Mouse (Mus musculus) lung, adult 2 months (tissue): ENCODE measurements around the gene Mest. TPM values are rescaled to one million over a fixed set of nuclear protein-coding genes. Genes with fewer than 3 reads are reported as not detected.

Source experiments
- DNase-seq: peaks from one replicate; pipeline ENCODE4 v3.0.0; 2022
- H3K4me1 ChIP-seq: fragments of 200-500 bp; 2 replicates; pipeline ENCODE4 v1.6.1; 2011; ENCODE audit warnings: low read length; ENCODE audit not compliant: control insufficient read depth, insufficient read depth
- H3K4me3 ChIP-seq: fragments of 200-500 bp; replicated peaks from 2 replicates; pipeline ENCODE3; 2011; ENCODE audit warnings: low read depth, mild to moderate bottlenecking, control low read depth, low read length; ENCODE audit errors: extremely low read depth
- CTCF ChIP-seq: fragments of 200-500 bp; IDR thresholded peaks from 2 replicates; pipeline ENCODE4 v1.5.1; 2011; ENCODE audit warnings: mild to moderate bottlenecking, low read length, control low read depth; ENCODE audit not compliant: insufficient read depth
- POLR2A ChIP-seq: fragments of 200-500 bp; IDR thresholded peaks from 2 replicates; pipeline ENCODE4 v1.6.1; 2011; ENCODE audit warnings: low read depth, mild to moderate bottlenecking, control low read depth, low read length, borderline replicate concordance; ENCODE audit errors: extremely low read depth
- WGBS: fragments of 180-500 bp; shearing (Covaris S2); methylation state at CpG from one replicate; pipeline ENCODE4 v1.1.7; 2018; 5-methylcytosine and 5-hydroxymethylcytosine counted together
- polyA plus RNA-seq: library from polyadenylated mRNA; depleted of rRNA; stranded (reverse); fragments of >200 nt; gene quantifications from 2 replicates; pipeline ENCODE4 v1.2.3, GENCODE M21; 2012; rRNA removed

Gene Mest
- polyA plus RNA-seq, 1 experiment, result 160 TPM

DNA sequence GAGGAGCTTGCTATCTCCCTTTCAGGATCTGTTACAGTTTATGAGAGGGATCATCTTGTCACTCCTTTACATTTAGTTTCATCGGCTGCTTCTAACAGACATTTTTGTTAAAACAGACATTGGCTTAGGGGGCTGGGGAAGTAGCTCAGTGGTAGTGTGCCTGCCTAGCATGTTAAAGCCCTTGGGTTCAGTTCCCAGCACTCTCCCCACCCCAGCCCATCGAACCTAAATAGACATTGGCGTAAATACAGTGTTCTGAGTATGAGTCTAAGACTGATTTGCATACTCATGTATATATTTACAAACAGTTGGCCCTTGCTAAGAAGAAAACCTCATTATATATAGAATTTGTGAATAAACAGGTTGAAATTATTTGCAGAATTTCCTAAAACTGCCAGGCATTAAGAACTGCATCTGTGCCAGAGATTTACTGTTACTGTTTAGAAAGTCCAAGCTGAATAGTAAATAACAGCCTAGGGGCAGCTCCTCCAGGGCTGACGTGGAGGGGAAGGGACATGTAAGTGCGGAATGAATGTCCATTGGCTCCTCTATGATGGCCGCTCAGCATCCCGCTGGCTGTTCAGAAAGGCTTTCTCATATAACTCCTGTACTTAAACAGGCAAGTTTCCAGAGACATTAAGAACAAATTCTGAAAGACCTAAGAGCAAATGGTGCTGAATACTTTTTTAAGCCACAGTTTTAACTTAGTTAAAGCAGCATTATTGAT lies 24.4 kb downstream of the Mest start:
- TF ChIP-seq POLR2A (no peak), CTCF (no peak)
- Histone ChIP-seq H3K4me1 (no peaks in the 10 kb centered on the region), H3K4me3 (no peak overlapping the region)
- no peak for DNase-seq
- WGBS, result 80% methylated on average over 7 of the region's 7 CpGs

DNA sequence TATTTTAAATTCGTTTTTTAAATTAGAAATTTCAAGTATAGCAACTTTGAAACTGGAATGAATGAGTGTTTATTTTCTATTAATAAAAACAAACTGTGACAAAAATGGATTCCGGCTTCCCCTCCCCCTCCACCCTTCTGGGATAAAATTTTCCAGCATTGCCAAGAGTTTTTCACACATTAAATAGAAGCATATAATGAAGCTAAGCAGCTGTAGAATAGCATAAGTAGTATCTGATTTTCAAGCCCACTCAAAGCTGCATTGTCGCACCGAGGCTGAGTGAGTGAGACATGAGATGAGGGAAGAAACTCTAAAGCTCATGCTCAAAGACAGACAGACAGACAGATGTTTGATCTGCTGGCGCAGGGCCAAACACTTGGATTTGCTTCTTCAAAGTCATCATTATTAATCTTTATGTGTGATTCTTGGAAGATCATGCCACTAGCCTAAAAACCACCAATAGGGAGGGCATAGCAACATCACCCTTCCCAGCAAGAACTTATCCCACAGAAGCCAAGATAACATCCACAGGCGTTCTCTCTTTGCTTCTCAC lies 25.1 kb downstream of the Mest start:
- no peak for TF ChIP-seq CTCF
- TF ChIP-seq POLR2A, result no peak
- Histone ChIP-seq H3K4me1 (no peaks in the 10 kb centered on the region), H3K4me3 (no peak overlapping the region)
- WGBS, result 76% methylated on average over 6 of the region's 6 CpGs
- DNase-seq, result no peak

DNA sequence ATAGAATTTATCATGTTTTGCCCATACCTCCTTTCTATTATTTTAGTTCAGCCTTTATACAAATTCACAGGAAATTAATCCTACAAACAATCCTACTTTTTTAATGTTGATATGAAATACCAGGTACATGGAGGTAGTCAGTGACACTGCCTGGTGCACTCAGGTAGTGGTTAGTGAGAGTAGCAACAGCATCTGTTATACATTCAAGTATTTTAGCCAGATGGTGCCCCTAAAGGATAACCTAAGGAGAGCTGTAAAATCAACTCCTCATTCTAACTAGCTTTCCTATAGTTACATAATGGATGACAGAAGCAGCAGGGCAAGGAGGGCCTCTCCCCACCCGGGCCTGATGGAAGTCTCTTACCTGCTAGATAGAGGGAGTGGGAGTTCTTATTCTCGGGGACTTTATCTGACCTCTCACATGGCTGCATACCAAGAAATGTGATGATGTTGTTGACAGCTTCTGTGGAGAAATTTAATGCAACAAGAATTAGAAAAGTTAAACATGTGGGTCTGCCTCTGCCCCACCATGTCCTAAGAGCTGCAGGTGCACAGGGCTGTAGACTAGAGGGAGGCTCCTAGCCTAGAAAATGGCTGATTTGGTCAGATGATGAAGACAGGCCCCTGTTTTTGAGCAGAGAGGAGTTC lies 25.8 kb downstream of the Mest start:
- TF ChIP-seq CTCF (no peak), POLR2A (no peak)
- Histone ChIP-seq H3K4me1 (no peaks in the 10 kb centered on the region), H3K4me3 (no peak overlapping the region)
- WGBS, result 66% methylated on average over 2 of the region's 2 CpGs
- DNase-seq, result no peak

DNA sequence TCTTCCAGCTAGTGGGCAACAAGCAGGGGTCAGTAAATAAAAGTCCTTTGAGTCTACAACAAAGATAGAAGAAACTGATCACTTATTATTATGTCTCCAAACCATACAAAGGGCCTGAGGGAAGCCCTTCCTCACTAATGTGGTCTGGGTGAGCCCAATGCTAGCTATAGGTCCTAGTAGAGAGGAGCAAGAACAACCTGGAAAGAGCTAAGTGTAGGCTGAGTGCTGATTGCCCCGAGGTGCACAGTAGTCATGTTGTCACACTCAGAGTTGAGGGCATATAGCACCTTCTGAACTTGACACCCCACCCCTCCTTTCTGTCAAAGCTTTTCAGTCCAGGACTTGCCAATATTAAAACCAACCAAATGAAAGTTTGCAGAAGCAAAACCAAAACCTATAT lies 26.5 kb downstream of the Mest start:
- Histone ChIP-seq H3K4me1 (no peaks in the 10 kb centered on the region), H3K4me3 (no peak overlapping the region)
- 55% methylated on average over 1 of the region's 1 CpGs for WGBS
- no peak for DNase-seq
- no peak for TF ChIP-seq POLR2A
- no peak for TF ChIP-seq CTCF

DNA sequence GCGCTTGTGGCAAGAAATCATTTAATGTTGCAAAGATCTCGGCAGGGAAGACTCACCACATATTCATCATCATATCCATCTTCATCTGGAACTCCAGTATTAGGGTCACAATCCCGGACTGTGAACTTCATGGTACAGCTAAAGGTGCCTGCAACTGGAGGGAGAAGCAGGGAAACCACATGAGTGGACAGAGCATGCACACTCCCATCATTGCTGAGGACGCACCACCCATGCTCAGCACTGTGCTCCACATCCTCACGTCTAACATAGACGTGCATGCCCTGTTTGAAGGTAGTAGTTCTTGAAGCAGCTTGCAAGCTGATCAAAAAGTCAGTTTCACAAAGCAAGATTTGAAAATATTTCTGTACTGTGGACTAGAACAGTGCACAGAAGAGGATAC lies 27.1 kb downstream of the Mest start:
- Histone ChIP-seq H3K4me1 (no peaks in the 10 kb centered on the region), H3K4me3 (no peak overlapping the region)
- no peak for TF ChIP-seq POLR2A
- no peak for TF ChIP-seq CTCF
- WGBS, result 81% methylated on average over 6 of the region's 6 CpGs
- DNase-seq, result no peak

DNA sequence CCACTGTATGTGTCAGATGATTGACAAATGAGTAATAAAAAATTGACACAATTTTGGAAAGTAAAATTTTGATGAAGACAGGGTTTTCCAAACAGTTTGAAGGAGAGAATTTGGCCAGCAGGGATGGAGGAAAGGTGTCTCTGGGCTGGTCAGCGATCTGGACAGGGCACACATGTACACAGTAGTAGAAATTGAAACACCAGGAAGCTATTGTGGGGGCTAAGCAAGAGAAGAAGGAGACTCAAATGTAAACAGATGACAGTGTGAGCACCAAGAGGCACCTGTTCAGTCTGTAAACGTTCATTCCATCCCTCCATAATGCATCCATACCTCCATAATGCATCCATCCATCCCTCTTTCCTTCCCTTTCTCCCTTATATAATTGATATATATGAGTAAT lies 27.9 kb downstream of the Mest start:
- TF ChIP-seq POLR2A (no peak), CTCF (no peak)
- H3K4me1 ChIP-seq, result no peaks in the 10 kb centered on the region
- no peak overlapping the region for H3K4me3 ChIP-seq
- no peak for DNase-seq
- 68% methylated on average over 2 of the region's 2 CpGs for WGBS

Other genes with a start within 250 kb of the Mest start
- 31.4 and 40.3 TPM in 2 replicates for gene Tmem209, start 213.8 kb upstream of the Mest start, polyA plus RNA-seq
- gene Ssmem1, start 213.7 kb upstream of the Mest start, polyA plus RNA-seq, result not detected in 2 replicates
- gene Cpa2, start 182.0 kb upstream of the Mest start, polyA plus RNA-seq, result 0.13 and 0.28 TPM in 2 replicates
- 4.6 TPM in 1 of 2 replicates, not detected in the other for gene Cpa4, start 155.2 kb upstream of the Mest start, polyA plus RNA-seq
- not detected in 2 replicates for gene Cpa5, start 112.5 kb upstream of the Mest start, polyA plus RNA-seq
- gene Cpa1, start 84.3 kb upstream of the Mest start, polyA plus RNA-seq, result 0.39 and 4.3 TPM in 2 replicates
- 3.7 and 4.6 TPM in 2 replicates for gene Cep41, start 29.8 kb upstream of the Mest start, polyA plus RNA-seq
- gene Copg2, start 173.2 kb downstream of the Mest start, polyA plus RNA-seq, result 6.8 and 11.1 TPM in 2 replicates
- gene Tsga13, start 192.0 kb downstream of the Mest start, polyA plus RNA-seq, result not detected in 2 replicates
- gene Klf14, start 235.5 kb downstream of the Mest start, polyA plus RNA-seq, result not detected in 2 replicates